Mouse (Mus musculus) ES-E14 (cell line): ENCODE results near the gene Fancc. TPM values are rescaled to one million over a fixed set of nuclear protein-coding genes. Genes with fewer than 3 reads are reported as not detected.
A peak's percentile ranks its signal among the peaks of the same experiment; 100 is the strongest.

Experiments used
- DNase-seq: peaks from one replicate; pipeline ENCODE4 v3.0.0-alpha.2; 2013; ENCODE audit warnings: low read depth, low spot score
- H3K27ac ChIP-seq: 2 replicates; pipeline ENCODE4 v1.5.1; 2012; ENCODE audit warnings: low read depth, mild to moderate bottlenecking, low read length, moderate library complexity, mixed read lengths; ENCODE audit not compliant: poor library complexity, insufficient read depth, severe bottlenecking
- H3K36me3 ChIP-seq: 2 replicates; pipeline ENCODE4 v1.6.1; 2012; ENCODE audit warnings: mild to moderate bottlenecking, low read length, moderate library complexity, mixed read lengths; ENCODE audit not compliant: control insufficient read depth, poor library complexity, insufficient read depth, severe bottlenecking
- H3K4me1 ChIP-seq, 2 experiments: fragments of 150-350 bp in 1 of 2; sonication (generic) in 1 of 2; 2 replicates each; pipeline ENCODE4 v1.6.1; 2012; ENCODE audit warnings: low read length in 2 of 2, mild to moderate bottlenecking in 1 of 2, mixed read lengths in 1 of 2; ENCODE audit not compliant: control insufficient read depth in 2 of 2, insufficient read depth in 2 of 2, poor library complexity in 1 of 2
- H3K4me3 ChIP-seq, 2 experiments: fragments of 150-350 bp in 1 of 2; sonication (generic) in 1 of 2; 2 replicates each; pipeline ENCODE4 v1.5.1; 2012; ENCODE audit warnings: low read length in 2 of 2, low read depth in 1 of 2, mild to moderate bottlenecking in 1 of 2, mixed read lengths in 1 of 2; ENCODE audit not compliant: insufficient read depth in 1 of 2, poor library complexity in 1 of 2, severe bottlenecking in 1 of 2
- H3K9ac ChIP-seq: 2 replicates; pipeline ENCODE4 v1.6.1; 2012; ENCODE audit warnings: low read depth, mild to moderate bottlenecking, low read length, mixed read lengths; ENCODE audit not compliant: poor library complexity, insufficient read depth, severe bottlenecking
- H3K9me3 ChIP-seq: fragments of 150-350 bp; sonication (generic); 2 replicates; pipeline ENCODE4 v1.6.1; 2012; ENCODE audit warnings: low read depth, mild to moderate bottlenecking, low read length; ENCODE audit not compliant: control insufficient read depth, insufficient read depth
- CHD2 ChIP-seq: IDR thresholded peaks from 2 replicates; pipeline ENCODE4 v1.6.1; 2014; ENCODE audit warnings: mild to moderate bottlenecking, low read depth, low read length, inconsistent platforms
- HCFC1 ChIP-seq: IDR thresholded peaks from 2 replicates; pipeline ENCODE4 v1.6.1; 2012; ENCODE audit warnings: low read length, inconsistent platforms, borderline replicate concordance; ENCODE audit not compliant: insufficient read depth
- MAFK ChIP-seq: IDR thresholded peaks from 2 replicates; pipeline ENCODE4 v1.6.1; 2014; ENCODE audit warnings: mild to moderate bottlenecking, low read depth, low read length, inconsistent platforms; ENCODE audit not compliant: insufficient read depth
- ZC3H11A ChIP-seq: IDR thresholded peaks from 2 replicates; pipeline ENCODE4 v1.6.1; 2012; ENCODE audit warnings: low read depth, mild to moderate bottlenecking, inconsistent platforms, low read length, borderline replicate concordance
- ZNF384 ChIP-seq: IDR thresholded peaks from 2 replicates; pipeline ENCODE4 v1.6.1; 2012; ENCODE audit warnings: low read depth, low read length, inconsistent platforms
- in situ Hi-C, 2 experiments: fragments of 600-800 bp; cut with MboI; formaldehyde crosslinking; loops; one replicate each; pipeline ENCODE4 v1.15.1; 2025; ENCODE audit warnings: low sequenced_read_pairs in 2 of 2, inconsistent platforms in 1 of 2; ENCODE audit not compliant: unreplicated experiment in 2 of 2
- total RNA-seq: library from RNA; depleted of rRNA; stranded (reverse); fragments of 300-350 nt; gene quantifications from 2 replicates; pipeline ENCODE4 v1.2.3, GENCODE M21; 2012

The Fancc gene
- total RNA-seq, 1 experiment = 9.4 TPM

DNA sequence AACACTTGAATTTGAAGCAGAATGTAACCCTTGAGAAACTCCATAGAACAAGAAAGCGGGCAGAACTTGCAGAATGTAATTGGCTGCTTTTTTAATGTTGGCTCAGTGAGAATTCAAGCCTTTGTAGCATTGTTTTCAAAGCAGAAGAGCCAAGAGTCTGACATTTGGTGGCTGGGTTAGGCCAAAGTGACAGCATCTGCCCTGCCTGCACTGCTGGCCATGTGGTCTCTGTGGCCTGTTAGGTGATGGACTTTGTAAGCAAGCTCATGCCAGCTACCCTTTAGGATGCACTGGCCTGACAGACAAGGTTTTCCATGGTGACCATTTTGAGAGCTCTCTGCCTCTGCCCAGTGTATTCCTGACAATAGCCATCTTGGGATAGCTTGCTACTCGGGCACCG is 199.1 kb downstream of the Fancc start:
- no peak overlapping the region for H3K27ac ChIP-seq
- no peak for TF ChIP-seq ZNF384
- no peak for TF ChIP-seq CHD2
- no peak for TF ChIP-seq MAFK
- TF ChIP-seq ZC3H11A = no peak
- TF ChIP-seq HCFC1 = no peak
- no peak overlapping the region for H3K4me3 ChIP-seq
- H3K9ac ChIP-seq = no peak overlapping the region
- peaks cover 61% of the 10 kb centered on the region for H3K36me3 ChIP-seq
- DNase-seq = no peak
- in situ Hi-C loops = no loop called here
- H3K4me1 ChIP-seq = peaks cover 11 to 36% of the 10 kb centered on the region in 2 experiments; a peak in 3 of 4 replicates
- H3K9me3 ChIP-seq = no peaks in the 10 kb centered on the region

DNA sequence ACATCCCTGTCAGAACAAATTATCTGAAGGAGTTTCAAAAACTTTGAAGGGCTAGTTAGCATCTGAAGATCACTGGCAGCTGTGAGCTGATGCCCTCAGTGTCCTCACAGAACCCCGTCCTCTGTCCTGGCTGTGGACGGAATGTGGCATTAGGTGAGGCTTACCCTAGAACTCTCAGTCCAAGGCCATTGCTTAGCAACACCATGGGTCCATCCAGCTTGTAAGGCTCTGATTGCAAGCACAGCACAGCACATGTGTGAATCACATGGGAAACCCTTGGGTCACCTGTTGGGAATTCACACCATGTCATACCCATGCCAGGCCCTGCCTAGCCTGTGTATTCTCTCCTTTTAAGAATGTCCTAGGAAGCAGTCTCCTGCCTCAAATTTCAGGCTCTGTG is 200.1 kb downstream of the Fancc start:
- H3K9me3 ChIP-seq = no peaks in the 10 kb centered on the region
- no peak for DNase-seq
- peaks cover 53% of the 10 kb centered on the region for H3K36me3 ChIP-seq
- no peak for TF ChIP-seq CHD2
- TF ChIP-seq HCFC1 = no peak
- TF ChIP-seq MAFK = no peak
- no peak for TF ChIP-seq ZNF384
- no peak for TF ChIP-seq ZC3H11A
- H3K27ac ChIP-seq = no peak overlapping the region
- peaks cover 13 to 41% of the 10 kb centered on the region in 2 experiments; a peak in 3 of 4 replicates for H3K4me1 ChIP-seq
- H3K4me3 ChIP-seq = no peak overlapping the region
- in situ Hi-C loops = no loop called here
- no peak overlapping the region for H3K9ac ChIP-seq

DNA sequence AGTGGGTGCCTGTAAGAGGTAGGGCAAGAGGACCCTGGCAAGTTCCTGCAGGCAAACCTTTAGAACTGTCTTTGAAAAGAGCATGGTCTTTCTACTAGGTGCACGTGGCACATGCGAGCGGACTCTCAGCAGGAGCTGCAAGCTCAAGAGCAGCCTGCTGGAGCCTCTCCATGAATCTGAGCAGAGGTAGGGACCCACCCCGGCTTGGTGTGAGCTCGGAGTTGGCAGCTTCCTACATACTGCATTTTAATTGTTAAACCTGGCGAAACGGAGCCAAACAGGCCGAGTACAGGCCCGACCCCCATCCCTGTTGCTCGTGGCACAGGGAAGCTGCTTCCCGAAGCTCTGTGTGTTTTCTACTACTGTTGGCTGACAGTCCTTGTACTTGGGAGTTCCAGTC is 200.8 kb downstream of the Fancc start:
- peak overlapping the region; percentile 7; the same call in 1 of the 2 replicates for H3K9ac ChIP-seq
- no peak for DNase-seq
- H3K36me3 ChIP-seq = peaks cover 46% of the 10 kb centered on the region
- no peak for TF ChIP-seq MAFK
- TF ChIP-seq ZNF384 = no peak
- TF ChIP-seq CHD2 = no peak
- TF ChIP-seq ZC3H11A = no peak
- TF ChIP-seq HCFC1 = no peak
- no peak overlapping the region for H3K4me3 ChIP-seq
- H3K4me1 ChIP-seq = peaks cover 15 to 41% of the 10 kb centered on the region in 2 experiments; a peak in 3 of 4 replicates
- no peak overlapping the region for H3K27ac ChIP-seq
- in situ Hi-C loops = no loop called here
- no peaks in the 10 kb centered on the region for H3K9me3 ChIP-seq

DNA sequence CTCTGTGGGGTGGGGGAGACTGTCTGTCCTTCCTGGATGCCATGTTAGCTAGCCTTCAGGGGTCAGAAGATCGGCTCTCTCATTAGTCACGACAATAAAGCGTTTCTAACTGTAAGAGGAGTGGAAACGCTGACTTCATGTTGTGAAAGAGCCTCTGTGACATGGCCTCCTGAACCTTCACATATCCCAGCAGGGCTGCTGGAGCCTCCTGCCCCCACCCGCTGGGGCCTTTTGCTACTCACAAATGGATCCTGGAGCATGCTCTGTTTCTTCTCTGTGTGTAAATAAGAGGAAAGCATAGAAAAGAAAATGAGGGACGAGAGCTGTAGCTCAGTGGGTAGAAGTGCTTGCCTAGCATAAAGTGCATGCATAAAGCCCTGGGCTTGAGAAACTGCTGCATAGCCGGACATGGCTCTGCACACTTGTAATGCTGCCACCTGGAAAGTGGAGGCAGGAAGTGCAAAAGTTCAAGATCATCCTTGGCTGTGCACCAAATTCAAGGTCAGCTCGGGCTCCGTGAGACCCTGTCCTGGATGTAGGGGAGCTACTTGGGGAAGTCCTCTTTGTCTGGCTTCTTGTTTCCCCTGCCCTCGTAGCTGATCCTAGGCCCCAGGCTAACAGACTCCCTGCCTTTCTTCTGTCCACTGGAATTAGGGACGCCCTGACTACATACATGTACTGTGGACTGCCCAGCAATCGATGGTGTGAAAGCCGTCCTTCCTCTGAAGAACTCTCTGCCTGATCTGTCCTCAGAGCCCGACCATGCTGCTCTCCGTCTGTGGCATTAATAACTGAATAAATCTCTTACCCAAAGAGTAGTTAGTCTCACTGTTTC is 202.5 kb downstream of the Fancc start:
- Histone ChIP-seq H3K27ac (peak overlapping the region; percentile 82), H3K4me3 (peak overlapping the region; percentile 1 to 14; a peak in 2 of 4 replicates), H3K36me3 (peaks cover 43% of the 10 kb centered on the region), H3K4me1 (peaks cover 11 to 41% of the 10 kb centered on the region in 2 experiments; a peak in 3 of 4 replicates), H3K9me3 (no peaks in the 10 kb centered on the region), H3K9ac (peak overlapping the region; percentile 24)
- TF ChIP-seq MAFK = 0 out of 2 replicates have a peak, but pooled peaks have one; percentile 9
- no peak for TF ChIP-seq ZC3H11A
- in situ Hi-C loops = no loop called here
- DNase-seq = no peak
